In genomic region chr11:50841023-50841735, GRCm38 (mm10) we compare ENCODE assay signal across 8 mouse cellular contexts. TPM values are rescaled to one million over a fixed set of nuclear protein-coding genes. Genes with fewer than 3 reads are reported as not detected.
DNase-seq lines count a peak whose midpoint lies in the region; ATAC-seq and TF ChIP-seq lines count a peak whose summit lies in the region.

Gene Zfp879, minus strand, starts transcription at chr11:50841552.

- peak within 1 kb of the TSS; percentile 72 for H3K4me2 ChIP-seq in hindbrain, postnatal 0 days (ENCODE audit: low read depth, low read length)

- peak; percentile 97 for ATAC-seq in hindbrain, postnatal 0 days

- H3K4me1 ChIP-seq in hindbrain, postnatal 0 days (ENCODE audit: insufficient read depth, low read length) = peaks cover 9% of the 10 kb centered on the region

- TF ChIP-seq CTCF in hindbrain, postnatal 0 days (IDR thresholded peaks at IDR 0.05; ENCODE audit: low read depth) = no peak

- H3K36me3 ChIP-seq in hindbrain, postnatal 0 days (ENCODE audit: insufficient read depth, low read length) = no peaks in the 10 kb centered on the region

- H3K27me3 ChIP-seq in hindbrain, postnatal 0 days (ENCODE audit: insufficient read depth, low read length) = no peaks in the 10 kb centered on the region

- peak within 1 kb of the TSS; percentile 74; the same call in 1 of the 2 replicates for H3K27ac ChIP-seq in hindbrain, postnatal 0 days

- DNase-seq in ZHBTc4 (ENCODE audit: low read depth, low spot score) = peak; percentile 95
- peak; percentile 81 to 89 for DNase-seq in cerebellum, postnatal 4 days (ENCODE audit: low spot score in 2 of 2)
- DNase-seq in gastrocnemius, adult 8-10 months (ENCODE audit: low spot score in 2 of 2) = peak; percentile 81 to 90
- peak; percentile 98 for DNase-seq in hindbrain, postnatal 0 days (ENCODE audit: low spot score)
- peak; percentile 97 to 98 for DNase-seq in left cerebral cortex, adult 18-20 months (ENCODE audit: low spot score in 2 of 2)
- DNase-seq in lung, postnatal 36 days = peak; percentile 96
- peak; percentile 97 to 98 for DNase-seq in right cerebral cortex, adult 2 months (ENCODE audit: low spot score in 2 of 2)
- DNase-seq in urinary bladder, postnatal 10 days (ENCODE audit: low spot score) = peak; percentile 63

- WGBS in hindbrain, postnatal 0 days = 16% methylated on average over 22 of the region's 22 CpGs

- H3K4me3 ChIP-seq in hindbrain, postnatal 0 days (ENCODE audit: low read length) = peak within 1 kb of the TSS; percentile 49

- no peaks in the 10 kb centered on the region for H3K9me3 ChIP-seq in hindbrain, postnatal 0 days (ENCODE audit: low read length)

- peak within 1 kb of the TSS; percentile 58 for H3K9ac ChIP-seq in hindbrain, postnatal 0 days (replicated peaks; ENCODE audit: low read length)

RNA-seq across cellular contexts. Expression of gene Zfp879, which starts in this region (rescaled TPM):
- 1 to 10 TPM; 2.1 to 2.4 (median 2.2) TPM for total RNA-seq in gastrocnemius, adult 8-10 months (2022)
- total RNA-seq in hindbrain, postnatal 0 days (2014; rRNA removed) = 2.4 and 3.2 TPM in 2 replicates
- 0.85 and 1.1 TPM in 2 replicates for polyA plus RNA-seq in hindbrain, postnatal 0 days (2015; fragmentation: Nextera tagmentation; extraction: Ambion mirVana)
- 1 to 10 TPM; 2.5 to 3.1 TPM for total RNA-seq in left cerebral cortex, adult 18-20 months (2021)

Comparison
In these comparisons a context has a peak if more than half of its experiments do, and no peak if none do; other contexts are left out.
1. Peak in every context shown above with its lines: DNase-seq, ATAC-seq, H3K4me3 ChIP-seq and H3K27ac ChIP-seq.